Mouse (Mus musculus) spleen, embryonic (tissue): ENCODE results near the gene Zc3h7b.

Experiments used
- CTCF ChIA-PET: fragments of 350-600 bp; sonication (Branson Sonifier 250); formaldehyde crosslinking; loops from one replicate; lab custom pipeline; 2022; lab: Charles Lee

The Zc3h7b gene

GRCm38 (mm10) chr15:81787525-81787924 is 42.7 kb downstream of the Zc3h7b start:
- CTCF ChIA-PET = no interaction called here

- CTCF ChIA-PET = interaction anchor here (0.6 kb wide), 1 partner anchor 43 kb away, joined by 7 read pairs; no protein-coding TSS in a partner anchor
Observed at GRCm38 (mm10) chr15:81792444-81792843, 47.6 kb downstream of the Zc3h7b start.

- CTCF ChIA-PET = no interaction called here
Observed at GRCm38 (mm10) chr15:81796228-81796627, 51.4 kb downstream of the Zc3h7b start.

GRCm38 (mm10) chr15:81797861-81798260 is 53.0 kb downstream of the Zc3h7b start:
- CTCF ChIA-PET = no interaction called here

GRCm38 (mm10) chr15:81798421-81798820 is 53.6 kb downstream of the Zc3h7b start:
- CTCF ChIA-PET = no interaction called here

GRCm38 (mm10) chr15:81800391-81800790 is 55.5 kb downstream of the Zc3h7b start:
- CTCF ChIA-PET = interaction anchor here (0.7 kb wide), 1 partner anchor 410 kb away, joined by 3 read pairs; no protein-coding TSS in a partner anchor

- CTCF ChIA-PET = interaction anchor here (0.7 kb wide), 1 partner anchor 9 kb away, joined by 3 read pairs; no protein-coding TSS in a partner anchor
Observed at GRCm38 (mm10) chr15:81802001-81802890, 57.4 kb downstream of the Zc3h7b start, which contains the start of gene Tef. Gene Tef, plus strand, starts transcription at chr15:81802421.

- CTCF ChIA-PET = interaction anchor here (0.7 kb wide), 1 partner anchor 9 kb away, joined by 3 read pairs; no protein-coding TSS in a partner anchor
Observed at GRCm38 (mm10) chr15:81802941-81803351, 58.1 kb downstream of the Zc3h7b start.

GRCm38 (mm10) chr15:81803425-81803951 is 58.6 kb downstream of the Zc3h7b start:
- CTCF ChIA-PET = no interaction called here

- CTCF ChIA-PET = no interaction called here
Observed at GRCm38 (mm10) chr15:81804172-81804571, 59.3 kb downstream of the Zc3h7b start.

- CTCF ChIA-PET = no interaction called here
Observed at GRCm38 (mm10) chr15:81804883-81805282, 60.0 kb downstream of the Zc3h7b start.

- CTCF ChIA-PET = no interaction called here
Observed at GRCm38 (mm10) chr15:81805624-81806023, 60.8 kb downstream of the Zc3h7b start.

GRCm38 (mm10) chr15:81806621-81807404 is 62.0 kb downstream of the Zc3h7b start:
- CTCF ChIA-PET = no interaction called here

- CTCF ChIA-PET = no interaction called here
Observed at GRCm38 (mm10) chr15:81808799-81809198, 63.9 kb downstream of the Zc3h7b start.

- CTCF ChIA-PET = interaction anchor here (0.6 kb wide), 1 partner anchor 22 kb away, joined by 6 read pairs; no protein-coding TSS in a partner anchor
Observed at GRCm38 (mm10) chr15:81809550-81809949, 64.7 kb downstream of the Zc3h7b start.

GRCm38 (mm10) chr15:81810150-81810549 is 65.3 kb downstream of the Zc3h7b start:
- CTCF ChIA-PET = interaction anchor here (0.6 kb wide), 1 partner anchor 21 kb away, joined by 6 read pairs; no protein-coding TSS in a partner anchor

- CTCF ChIA-PET = interaction anchor here (0.5 to 1.0 kb wide), 2 partner anchors 8 to 89 kb away, joined by 3 to 4 read pairs; no protein-coding TSS in a partner anchor
Observed at GRCm38 (mm10) chr15:81810671-81811598, 66.1 kb downstream of the Zc3h7b start.

- CTCF ChIA-PET = interaction anchor here (1.0 kb wide), 1 partner anchor 9 kb away, joined by 3 read pairs; no protein-coding TSS in a partner anchor
Observed at GRCm38 (mm10) chr15:81811599-81811996, 66.7 kb downstream of the Zc3h7b start.

- CTCF ChIA-PET = no interaction called here
Observed at GRCm38 (mm10) chr15:81812287-81812686, 67.4 kb downstream of the Zc3h7b start.
